Mouse (Mus musculus): ENCODE measurements around the gene Mtif3.
"Not testable (repeated sequence)": the region's sequence is repeated elsewhere in the genome, so short reads cannot be mapped to it uniquely, and the experiment has no call there.

Mtif3 gene

GRCm38 (mm10) chr5:146948508-146949088, 15.0 kb downstream of the Mtif3 start, which contains the start of gene Gtf3a:
Gene Gtf3a (plus strand): TSS chr5:146948657.
- peak; percentile 94 for DNase-seq

DNA sequence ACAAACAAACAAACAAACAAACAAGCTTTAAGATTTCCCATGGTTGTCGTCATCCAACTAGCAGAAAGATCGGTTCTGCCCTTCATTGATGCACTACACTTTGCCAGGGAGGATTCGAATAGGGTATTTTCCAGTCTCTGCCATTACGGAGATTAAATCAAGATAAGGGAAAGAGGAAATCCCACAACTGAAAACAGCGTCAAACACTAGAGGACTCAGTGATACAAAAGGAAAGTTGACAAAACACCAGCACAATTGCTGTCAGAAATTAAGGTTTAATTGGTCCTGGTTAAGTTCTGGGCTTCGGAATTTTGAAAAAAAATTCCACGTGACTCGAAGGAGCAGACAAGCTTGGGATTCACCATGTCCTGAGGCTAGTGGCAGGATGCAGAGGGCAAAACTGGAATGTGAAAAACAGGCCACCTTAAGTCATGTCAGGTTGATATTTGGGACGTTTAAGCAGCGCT, 15.5 kb downstream of the Mtif3 start:
- DNase-seq: no peak

GRCm38 (mm10) chr5:146947497-146947896, 16.1 kb downstream of the Mtif3 start:
- DNase-seq: no peak

- no peak for DNase-seq
Measured at GRCm38 (mm10) chr5:146946682-146947081, 16.9 kb downstream of the Mtif3 start.

DNA sequence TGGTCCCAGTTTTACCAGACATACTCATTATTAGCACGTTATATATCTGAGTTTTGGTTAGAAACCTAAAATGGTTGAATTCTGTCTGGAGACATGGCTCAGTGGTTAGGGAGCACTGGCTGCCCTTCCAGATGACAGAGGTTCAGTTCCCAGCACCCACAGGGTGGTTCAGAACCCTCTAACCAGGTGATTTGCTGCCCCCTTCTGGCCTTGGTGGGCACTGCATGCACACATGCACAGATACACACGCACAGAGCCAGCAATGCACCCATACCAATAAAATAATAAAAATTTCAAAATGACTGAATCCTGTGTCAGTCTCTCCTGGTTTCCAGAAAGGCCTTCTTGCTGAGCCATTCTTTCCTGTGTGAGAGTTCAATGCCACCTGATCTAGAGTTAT, 19.0 kb downstream of the Mtif3 start:
- DNase-seq: no peak

- no peak for DNase-seq
Measured at GRCm38 (mm10) chr5:146942965-146943364, 20.6 kb downstream of the Mtif3 start.

DNA sequence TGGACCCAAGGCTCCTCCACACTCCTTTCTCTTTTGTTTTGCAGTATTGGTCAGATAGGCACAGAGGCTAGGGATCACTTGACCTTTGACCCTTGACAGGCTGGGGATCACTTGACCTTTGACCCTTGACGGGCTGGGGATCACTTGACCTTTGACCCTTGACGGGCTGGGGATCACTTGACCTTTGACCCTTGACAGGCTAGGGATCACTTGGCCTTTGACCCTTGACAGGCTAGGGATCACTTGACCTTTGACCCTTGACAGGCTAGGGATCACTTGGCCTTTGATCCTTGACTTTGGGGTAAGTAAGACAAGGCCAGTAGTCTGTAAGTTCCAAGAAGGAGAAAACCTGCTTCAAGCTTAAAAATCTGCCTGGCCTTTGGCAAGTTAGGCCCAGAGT, 21.7 kb downstream of the Mtif3 start:
- not testable (repeated sequence) for DNase-seq

- peak; percentile 71 for DNase-seq
Measured at GRCm38 (mm10) chr5:146940219-146940618, 23.4 kb downstream of the Mtif3 start.

DNA sequence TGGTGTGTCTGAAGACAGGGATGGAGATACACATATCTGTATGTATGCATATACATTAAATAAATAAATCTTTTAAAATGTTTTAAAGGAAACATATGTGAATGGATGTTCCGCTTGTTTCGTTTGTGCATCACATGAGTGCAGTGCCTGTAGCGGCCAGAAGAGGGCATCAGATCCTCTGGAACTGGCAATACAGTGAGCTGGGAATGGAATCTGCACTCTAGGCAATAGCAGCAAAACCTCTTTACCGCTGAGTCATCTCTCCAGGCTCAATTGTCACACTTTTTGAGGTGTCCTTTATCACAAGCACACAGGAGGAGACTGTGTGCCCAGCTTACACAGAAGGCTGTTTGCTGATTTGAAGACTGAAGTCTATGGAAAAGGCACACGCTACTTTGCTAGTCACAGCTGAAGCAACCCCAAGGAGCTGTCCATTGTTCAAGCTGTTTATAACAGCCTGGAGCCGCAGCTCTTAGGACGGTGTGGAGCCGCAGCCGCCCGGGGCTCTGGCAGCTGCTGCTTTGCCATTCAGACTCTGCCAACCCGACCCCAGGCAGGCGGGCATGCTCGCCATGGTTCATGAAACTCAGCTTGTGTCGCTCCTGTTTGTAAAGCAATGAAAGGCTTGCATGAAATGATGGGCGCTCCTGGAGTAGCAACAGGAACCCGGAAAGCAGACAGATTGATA, 24.3 kb downstream of the Mtif3 start:
- no peak for DNase-seq

- no peak for DNase-seq
Measured at GRCm38 (mm10) chr5:146937541-146938503, 25.8 kb downstream of the Mtif3 start.

GRCm38 (mm10) chr5:146933466-146933865, 30.1 kb downstream of the Mtif3 start:
- DNase-seq: no peak

GRCm38 (mm10) chr5:146931904-146932553, 31.6 kb downstream of the Mtif3 start:
- no peak for DNase-seq

DNA sequence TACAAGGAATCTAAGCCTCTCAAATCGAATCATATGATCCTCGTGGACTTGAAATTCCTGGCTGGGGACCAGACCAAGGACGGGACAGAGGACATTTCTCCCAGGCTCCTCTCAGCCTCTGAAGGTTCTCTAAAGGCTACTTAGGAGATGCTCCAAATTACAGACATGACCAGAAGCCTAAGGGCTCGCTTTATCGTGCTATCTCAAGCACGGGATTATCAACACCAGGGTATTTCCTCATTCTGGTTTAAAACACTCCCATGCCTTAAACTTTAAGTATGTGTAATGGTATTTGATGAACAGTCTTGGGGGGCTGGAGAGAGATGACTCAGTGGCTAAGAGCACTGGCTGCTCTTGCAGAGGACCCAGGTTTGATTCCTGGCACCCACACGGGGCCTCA, 32.2 kb downstream of the Mtif3 start:
- no peak for DNase-seq

DNA sequence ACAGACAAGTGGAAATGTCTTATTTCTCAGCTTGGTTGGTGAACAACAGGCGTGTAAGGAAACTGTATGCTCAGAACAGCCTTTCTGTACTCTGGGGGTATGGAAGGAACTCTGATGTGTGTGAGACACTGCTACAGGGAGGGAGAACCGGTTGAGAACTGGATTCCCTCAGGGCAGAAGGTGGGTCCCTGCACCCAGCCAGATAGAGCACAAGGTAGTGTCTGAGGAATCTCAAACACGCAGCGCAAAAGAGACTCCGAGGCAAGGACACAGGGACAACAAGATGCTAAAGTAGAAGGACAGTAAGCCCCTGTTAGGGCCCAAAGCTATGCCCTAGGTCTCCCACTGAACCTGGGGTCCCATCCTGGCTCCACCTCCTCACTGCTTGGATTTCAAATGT, 36.9 kb downstream of the Mtif3 start:
- no peak for DNase-seq

GRCm38 (mm10) chr5:146923547-146923946, 40.1 kb downstream of the Mtif3 start:
- no peak for DNase-seq

DNA sequence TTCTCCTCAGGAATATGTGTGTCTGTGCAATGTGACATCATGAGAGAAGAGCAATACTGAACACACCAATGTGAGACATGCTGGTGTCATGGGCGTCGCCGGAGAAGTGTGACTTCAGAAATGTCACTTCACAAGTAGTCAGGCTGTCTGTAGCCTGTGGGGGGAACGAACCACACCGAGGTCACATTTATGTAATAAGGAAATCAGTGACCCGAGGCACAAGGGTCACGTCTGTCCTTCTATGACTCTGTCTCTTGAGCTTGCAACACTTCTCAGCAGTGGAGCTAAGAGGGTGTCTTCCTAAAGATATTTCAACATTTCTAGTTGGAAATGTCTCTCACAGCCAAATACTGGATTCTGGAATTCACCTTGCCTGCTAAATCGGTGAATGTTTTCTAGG, 42.4 kb downstream of the Mtif3 start:
- no peak for DNase-seq

- peak; percentile 47 for DNase-seq
Measured at GRCm38 (mm10) chr5:146920314-146921161, 43.1 kb downstream of the Mtif3 start.

DNA sequence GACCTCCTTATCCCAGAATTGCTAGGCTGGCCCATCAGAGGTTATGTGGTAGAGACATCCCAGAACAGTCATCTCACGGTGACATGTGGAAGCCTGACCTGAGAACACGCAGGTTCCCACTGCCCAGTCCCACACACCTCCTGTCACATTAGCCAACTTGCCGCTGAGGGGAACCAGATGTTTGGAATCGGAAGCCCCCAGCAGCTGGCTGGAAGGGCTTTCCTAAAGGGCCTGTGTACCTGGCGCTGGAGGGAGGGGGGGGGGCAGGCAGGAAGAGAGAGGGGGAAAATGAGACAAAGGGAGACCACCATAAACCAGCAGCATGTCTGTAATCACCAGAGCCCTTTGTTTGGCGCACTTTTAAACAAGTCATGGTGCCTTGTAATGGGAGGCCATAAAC, 43.7 kb downstream of the Mtif3 start:
- peak; percentile 49 for DNase-seq

GRCm38 (mm10) chr5:146917357-146917756, 46.2 kb downstream of the Mtif3 start:
- DNase-seq: not testable (repeated sequence)

DNA sequence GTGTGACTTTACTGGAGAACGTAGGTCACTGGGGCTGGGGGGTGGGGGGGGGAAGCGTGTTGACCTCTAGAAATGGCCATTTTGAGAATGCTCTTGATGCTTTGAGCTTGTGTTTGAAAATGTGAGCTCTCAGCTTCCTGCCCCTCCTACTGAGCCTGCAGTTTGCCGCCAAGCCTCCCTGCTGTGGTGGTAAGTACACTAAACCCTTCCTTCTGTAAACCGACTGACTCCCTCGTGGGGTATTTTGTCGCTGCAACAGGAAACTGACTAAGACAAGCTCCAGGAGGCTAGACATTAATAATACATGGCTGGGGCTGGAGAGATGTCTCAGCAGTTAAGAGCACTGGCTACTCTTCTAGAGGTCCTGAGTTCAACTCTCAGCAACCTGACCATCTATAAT, 46.8 kb downstream of the Mtif3 start:
- no peak for DNase-seq

DNA sequence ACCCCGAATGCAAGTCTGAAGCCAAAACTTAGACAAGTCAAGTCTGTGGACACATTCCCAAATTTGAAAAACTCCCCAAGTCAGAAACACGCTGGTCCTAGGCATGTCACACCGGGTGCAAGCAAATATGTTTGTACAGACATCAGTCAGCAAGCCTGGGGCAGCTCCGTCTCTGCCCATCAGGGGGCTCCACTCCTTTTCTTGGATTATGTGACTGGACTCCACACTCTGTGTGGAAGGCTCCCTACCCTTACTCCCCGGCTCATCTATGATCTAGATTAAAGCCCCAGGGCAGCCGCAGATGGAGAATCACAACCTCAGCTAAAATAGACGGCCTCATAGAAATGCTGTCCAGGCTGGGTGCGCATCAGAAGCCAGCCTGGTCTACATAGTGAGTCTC, 47.3 kb downstream of the Mtif3 start:
- DNase-seq: no peak
